Mouse (Mus musculus): Measurements from ENCODE around the gene Aqp5. TPM values are rescaled to one million over a fixed set of nuclear protein-coding genes. Genes with fewer than 3 reads are reported as not detected.

The Aqp5 gene
- polyA plus RNA-seq, 1 experiment from 2014 or later, result 0.72 TPM

GRCm38 (mm10) chr15:99631618-99632017 is 41.0 kb downstream of the Aqp5 start:
- Histone ChIP-seq H3K9me3 (ENCODE audit: control insufficient read depth, low read depth, low read length) (no peaks in the 10 kb centered on the region), H3K4me1 (ENCODE audit: control insufficient read depth, insufficient read depth, low read length) (no peaks in the 10 kb centered on the region), H3K4me3 (ENCODE audit: low read depth, low read length) (no peak overlapping the region), H3K4me2 (replicated peaks; ENCODE audit: low read depth, low read length) (no peak overlapping the region), H3K27ac (ENCODE audit: low read length) (no peak overlapping the region), H3K27me3 (ENCODE audit: control insufficient read depth, insufficient read depth, low read length) (no peaks in the 10 kb centered on the region), H3K9ac (replicated peaks; ENCODE audit: low read depth, low read length) (no peak overlapping the region), H3K36me3 (ENCODE audit: control insufficient read depth, insufficient read depth, low read length) (peaks cover 78% of the 10 kb centered on the region)
- no peak for ATAC-seq (ENCODE audit: insufficient number of reproducible peaks, insufficient read depth, low FRiP score, low read depth)

GRCm38 (mm10) chr15:99634702-99635101 is 44.1 kb downstream of the Aqp5 start:
- Histone ChIP-seq H3K9me3 (ENCODE audit: control insufficient read depth, low read depth, low read length) (no peaks in the 10 kb centered on the region), H3K4me2 (replicated peaks; ENCODE audit: low read depth, low read length) (no peak overlapping the region), H3K4me3 (ENCODE audit: low read depth, low read length) (no peak overlapping the region), H3K36me3 (ENCODE audit: control insufficient read depth, insufficient read depth, low read length) (peaks cover 79% of the 10 kb centered on the region), H3K4me1 (ENCODE audit: control insufficient read depth, insufficient read depth, low read length) (no peaks in the 10 kb centered on the region), H3K27me3 (ENCODE audit: control insufficient read depth, insufficient read depth, low read length) (no peaks in the 10 kb centered on the region), H3K27ac (ENCODE audit: low read length) (no peak overlapping the region), H3K9ac (replicated peaks; ENCODE audit: low read depth, low read length) (no peak overlapping the region)
- 91% methylated on average over 7 of the region's 7 CpGs for WGBS
- no peak for ATAC-seq (ENCODE audit: insufficient number of reproducible peaks, insufficient read depth, low FRiP score, low read depth)

DNA sequence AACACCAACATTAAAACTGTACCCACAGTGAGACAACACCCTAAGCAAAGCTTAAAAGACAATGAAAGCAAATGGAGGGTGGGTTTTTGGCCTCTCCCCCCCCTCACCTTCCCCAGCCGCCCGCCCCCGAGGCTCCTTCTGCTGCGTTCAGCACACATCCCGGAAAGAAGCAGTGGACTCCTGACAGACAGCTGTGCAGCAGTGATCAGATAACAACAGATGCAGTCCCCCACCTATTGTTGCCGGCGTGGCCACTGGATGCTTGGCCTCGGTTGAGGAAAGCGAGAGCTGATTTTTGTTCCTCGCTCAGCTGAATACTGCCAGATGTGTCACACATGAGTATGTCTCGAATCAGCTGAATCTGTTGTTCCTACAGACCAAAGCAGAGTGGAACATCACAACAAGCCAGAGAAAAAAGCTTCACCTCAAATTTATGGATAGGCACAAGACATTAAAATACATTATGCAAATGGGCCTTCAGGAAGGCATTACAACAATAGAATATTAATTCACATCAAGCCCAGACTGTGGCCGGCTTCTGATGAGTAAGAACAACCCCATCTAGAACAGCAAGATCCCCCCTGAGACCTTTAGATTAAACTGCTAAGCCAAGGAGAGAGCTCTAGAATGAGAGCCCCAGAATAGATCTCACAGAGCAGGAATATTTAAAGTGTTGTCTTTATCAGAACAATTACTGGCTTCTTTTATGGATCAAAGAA is 47.0 kb downstream of the Aqp5 start:
- H3K36me3 ChIP-seq (ENCODE audit: control insufficient read depth, insufficient read depth, low read length), result peaks cover 67% of the 10 kb centered on the region
- H3K4me2 ChIP-seq (replicated peaks; ENCODE audit: low read depth, low read length), result no peak overlapping the region
- no peak overlapping the region for H3K9ac ChIP-seq (replicated peaks; ENCODE audit: low read depth, low read length)
- WGBS, result 82% methylated on average over 12 of the region's 12 CpGs
- no peak overlapping the region for H3K4me3 ChIP-seq (ENCODE audit: low read depth, low read length)
- no peak for ATAC-seq (ENCODE audit: insufficient number of reproducible peaks, insufficient read depth, low FRiP score, low read depth)
- no peaks in the 10 kb centered on the region for H3K9me3 ChIP-seq (ENCODE audit: control insufficient read depth, low read depth, low read length)
- no peaks in the 10 kb centered on the region for H3K4me1 ChIP-seq (ENCODE audit: control insufficient read depth, insufficient read depth, low read length)
- no peak overlapping the region for H3K27ac ChIP-seq (ENCODE audit: low read length)
- H3K27me3 ChIP-seq (ENCODE audit: control insufficient read depth, insufficient read depth, low read length), result no peaks in the 10 kb centered on the region

DNA sequence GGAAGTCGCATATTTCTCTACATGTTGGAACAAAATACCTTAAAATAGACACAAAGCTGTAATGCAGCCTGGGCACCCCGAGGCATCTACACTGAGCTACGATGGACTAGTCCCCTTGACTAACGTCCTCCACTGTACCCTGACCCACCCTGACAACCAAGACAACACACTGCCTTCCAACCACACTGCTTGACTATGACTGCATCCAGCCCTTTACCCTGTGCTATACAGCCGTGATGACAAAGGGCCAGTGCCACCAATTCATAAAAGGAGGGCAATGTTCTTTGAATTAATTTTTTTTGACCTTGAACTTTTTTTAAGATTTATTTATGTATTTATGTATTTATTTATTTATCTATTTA is 47.5 kb downstream of the Aqp5 start:
- Histone ChIP-seq H3K27me3 (ENCODE audit: control insufficient read depth, insufficient read depth, low read length) (no peaks in the 10 kb centered on the region), H3K9me3 (ENCODE audit: control insufficient read depth, low read depth, low read length) (no peaks in the 10 kb centered on the region), H3K4me2 (replicated peaks; ENCODE audit: low read depth, low read length) (no peak overlapping the region), H3K4me3 (ENCODE audit: low read depth, low read length) (no peak overlapping the region), H3K27ac (ENCODE audit: low read length) (no peak overlapping the region), H3K4me1 (ENCODE audit: control insufficient read depth, insufficient read depth, low read length) (no peaks in the 10 kb centered on the region; the same call in 1 of the 2 replicates), H3K9ac (replicated peaks; ENCODE audit: low read depth, low read length) (no peak overlapping the region), H3K36me3 (ENCODE audit: control insufficient read depth, insufficient read depth, low read length) (peaks cover 64% of the 10 kb centered on the region)
- no peak for ATAC-seq (ENCODE audit: insufficient number of reproducible peaks, insufficient read depth, low FRiP score, low read depth)
- WGBS, result 89% methylated on average over 5 of the region's 5 CpGs

- no peak overlapping the region for H3K9ac ChIP-seq (replicated peaks; ENCODE audit: low read depth, low read length)
- H3K9me3 ChIP-seq (ENCODE audit: control insufficient read depth, low read depth, low read length), result no peaks in the 10 kb centered on the region
- no peak overlapping the region for H3K27ac ChIP-seq (ENCODE audit: low read length)
- H3K36me3 ChIP-seq (ENCODE audit: control insufficient read depth, insufficient read depth, low read length), result peaks cover 29% of the 10 kb centered on the region
- no peak for ATAC-seq (ENCODE audit: insufficient number of reproducible peaks, insufficient read depth, low FRiP score, low read depth)
- no peak overlapping the region for H3K4me2 ChIP-seq (replicated peaks; ENCODE audit: low read depth, low read length)
- no peak overlapping the region for H3K4me3 ChIP-seq (ENCODE audit: low read depth, low read length)
- no peaks in the 10 kb centered on the region for H3K27me3 ChIP-seq (ENCODE audit: control insufficient read depth, insufficient read depth, low read length)
- peaks cover 16% of the 10 kb centered on the region; the same call in 1 of the 2 replicates for H3K4me1 ChIP-seq (ENCODE audit: control insufficient read depth, insufficient read depth, low read length)
- WGBS, result 57% methylated on average over 6 of the region's 6 CpGs
Measured at GRCm38 (mm10) chr15:99642622-99643021, 52.0 kb downstream of the Aqp5 start.

DNA sequence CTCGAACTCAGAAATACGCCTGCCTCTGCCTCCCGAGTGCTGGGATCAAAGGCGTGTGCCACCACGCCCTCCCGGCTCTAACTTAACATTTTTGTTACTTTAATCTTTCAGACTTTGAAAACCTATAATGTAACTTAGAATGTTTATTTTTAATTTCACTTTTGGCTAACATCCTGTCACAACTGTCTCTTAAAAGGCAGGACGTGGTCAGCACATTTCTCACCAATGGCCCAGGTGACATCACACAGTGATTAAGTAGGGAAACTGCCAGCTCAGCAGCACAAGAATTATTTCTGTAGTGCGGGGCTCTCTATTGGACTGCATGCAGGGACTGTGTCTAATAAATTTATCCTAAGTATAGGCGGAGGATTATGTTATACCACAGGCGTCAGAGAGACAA is 53.2 kb downstream of the Aqp5 start:
- Histone ChIP-seq H3K4me2 (replicated peaks; ENCODE audit: low read depth, low read length) (no peak overlapping the region), H3K27me3 (ENCODE audit: control insufficient read depth, insufficient read depth, low read length) (no peaks in the 10 kb centered on the region), H3K4me3 (ENCODE audit: low read depth, low read length) (no peak overlapping the region), H3K9me3 (ENCODE audit: control insufficient read depth, low read depth, low read length) (no peaks in the 10 kb centered on the region), H3K27ac (ENCODE audit: low read length) (no peak overlapping the region), H3K4me1 (ENCODE audit: control insufficient read depth, insufficient read depth, low read length) (peaks cover 25% of the 10 kb centered on the region; the same call in 1 of the 2 replicates), H3K9ac (replicated peaks; ENCODE audit: low read depth, low read length) (no peak overlapping the region), H3K36me3 (ENCODE audit: control insufficient read depth, insufficient read depth, low read length) (peaks cover 24% of the 10 kb centered on the region)
- WGBS, result 80% methylated on average over 10 of the region's 10 CpGs
- ATAC-seq (ENCODE audit: insufficient number of reproducible peaks, insufficient read depth, low FRiP score, low read depth), result no peak

Other genes starting within 250 kb of the Aqp5 start
- gene Fmnl3, start 220.3 kb upstream of the Aqp5 start, polyA plus RNA-seq (2014; fragmentation: Nextera tagmentation; extraction: Ambion mirVana), result 21.5 and 23.1 TPM in 2 replicates
- 317 and 355 TPM in 2 replicates for gene Tmbim6, start 197.9 kb upstream of the Aqp5 start, polyA plus RNA-seq (2014; fragmentation: Nextera tagmentation; extraction: Ambion mirVana)
- 8.9 and 9.3 TPM in 2 replicates for gene Nckap5l, start 133.0 kb upstream of the Aqp5 start, polyA plus RNA-seq (2014; fragmentation: Nextera tagmentation; extraction: Ambion mirVana)
- gene Bcdin3d, start 116.1 kb upstream of the Aqp5 start, polyA plus RNA-seq (2014; fragmentation: Nextera tagmentation; extraction: Ambion mirVana), result 12.9 and 16.7 TPM in 2 replicates
- gene Faim2, start 62.6 kb upstream of the Aqp5 start, polyA plus RNA-seq (2014; fragmentation: Nextera tagmentation; extraction: Ambion mirVana), result 0.29 and 0.42 TPM in 2 replicates
- gene Aqp2, start 11.7 kb upstream of the Aqp5 start, polyA plus RNA-seq (2014; fragmentation: Nextera tagmentation; extraction: Ambion mirVana), result not detected in 2 replicates
- gene Aqp6, start 10.6 kb downstream of the Aqp5 start, polyA plus RNA-seq (2014; fragmentation: Nextera tagmentation; extraction: Ambion mirVana), result not detected in 2 replicates
- gene Racgap1, start 60.9 kb downstream of the Aqp5 start, polyA plus RNA-seq (2014; fragmentation: Nextera tagmentation; extraction: Ambion mirVana), result 108 and 109 TPM in 2 replicates
- gene Asic1, start 79.6 kb downstream of the Aqp5 start, polyA plus RNA-seq (2014; fragmentation: Nextera tagmentation; extraction: Ambion mirVana), result 1.5 and 1.8 TPM in 2 replicates
- 37.8 and 40.1 TPM in 2 replicates for gene Smarcd1, start 111.3 kb downstream of the Aqp5 start, polyA plus RNA-seq (2014; fragmentation: Nextera tagmentation; extraction: Ambion mirVana)
- gene Gm17349, start 114.7 kb downstream of the Aqp5 start, polyA plus RNA-seq (2014; fragmentation: Nextera tagmentation; extraction: Ambion mirVana), result not detected in 2 replicates
- 0.20 and 0.21 TPM in 2 replicates for gene Gpd1, start 126.7 kb downstream of the Aqp5 start, polyA plus RNA-seq (2014; fragmentation: Nextera tagmentation; extraction: Ambion mirVana)
- gene Cox14, start 134.8 kb downstream of the Aqp5 start, polyA plus RNA-seq (2014; fragmentation: Nextera tagmentation; extraction: Ambion mirVana), result 181 and 193 TPM in 2 replicates
- gene Cers5, start 182.1 kb downstream of the Aqp5 start, polyA plus RNA-seq (2014; fragmentation: Nextera tagmentation; extraction: Ambion mirVana), result 77.0 and 78.7 TPM in 2 replicates

Data from stomach, embryonic 14.5 days (tissue).